Mouse (Mus musculus): ENCODE data around the gene Cldn24. TPM values are rescaled to one million over a fixed set of nuclear protein-coding genes. Genes with fewer than 3 reads are reported as not detected.

Cldn24 gene
- polyA plus RNA-seq (2012; fragmentation: generic; extraction: Trizol) = not detected

DNA sequence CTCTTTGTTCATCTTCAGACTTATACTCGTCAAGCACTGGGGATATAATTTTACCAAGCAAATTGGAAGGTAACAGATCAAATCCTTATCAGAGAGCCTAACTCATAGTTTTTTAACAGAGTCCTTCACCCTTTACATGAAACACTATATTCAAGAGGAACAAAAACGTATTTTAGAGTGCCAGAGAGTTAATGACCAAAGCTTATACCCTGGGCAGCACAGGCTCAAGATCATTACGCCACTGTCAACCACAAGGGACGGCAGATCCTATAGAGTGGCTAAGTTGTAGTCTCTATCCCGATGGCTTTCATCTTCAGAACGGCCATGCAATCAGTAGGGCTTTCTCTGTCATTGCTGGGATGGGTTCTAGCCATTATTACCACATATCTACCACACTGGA is at the start of gene Cldn24:
Gene Cldn24 (plus strand): TSS at position 301 of the 400 bp plus-strand sequence.
- Histone ChIP-seq H3K79me2 (ENCODE audit: control insufficient read depth, insufficient read depth) (no peaks in the 10 kb centered on the region), H3K27me3 (ENCODE audit: control insufficient read depth, insufficient read depth, insufficient read length) (no peaks in the 10 kb centered on the region), H3K4me3 (no peak within 1 kb of the TSS), H3K4me2 (ENCODE audit: low read depth) (no peak within 1 kb of the TSS), H3K36me3 (ENCODE audit: control insufficient read depth, insufficient read depth) (no peaks in the 10 kb centered on the region), H3ac (ENCODE audit: control insufficient read depth, insufficient read length) (no peak within 1 kb of the TSS)
- TF ChIP-seq MYOG (IDR thresholded peaks at IDR 0.05; ENCODE audit: control insufficient read depth in 1 of 3, insufficient read depth in 1 of 3, insufficient read length in 2 of 3, low read depth in 2 of 3) (no peak), MYOD1 (IDR thresholded peaks at IDR 0.05; ENCODE audit: control insufficient read depth in 1 of 3, insufficient read length in 2 of 3, low read depth in 2 of 3) (no peak), SRF (IDR thresholded peaks at IDR 0.05; ENCODE audit: control insufficient read depth, insufficient read length, low read depth) (no peak), REST (IDR thresholded peaks at IDR 0.05; ENCODE audit: insufficient read depth, insufficient read length) (no peak), CEBPB (IDR thresholded peaks at IDR 0.05; ENCODE audit: insufficient read depth, poor library complexity, severe bottlenecking) (no peak), E2F4 (IDR thresholded peaks at IDR 0.05; ENCODE audit: insufficient read depth) (no peak), TCF3 (IDR thresholded peaks at IDR 0.05; ENCODE audit: insufficient read length, low read depth) (no peak), POLR2AphosphoS2 (IDR thresholded peaks at IDR 0.05; ENCODE audit: insufficient read length, low read depth) (no peak), USF1 (IDR thresholded peaks at IDR 0.05; ENCODE audit: low read depth) (no peak), POLR2A (IDR thresholded peaks at IDR 0.05; ENCODE audit: insufficient read length, low read depth) (no peak), MAX (IDR thresholded peaks at IDR 0.05; ENCODE audit: low read depth) (no peak), TCF12 (IDR thresholded peaks at IDR 0.05; ENCODE audit: insufficient read depth, poor library complexity, severe bottlenecking) (no peak)

DNA sequence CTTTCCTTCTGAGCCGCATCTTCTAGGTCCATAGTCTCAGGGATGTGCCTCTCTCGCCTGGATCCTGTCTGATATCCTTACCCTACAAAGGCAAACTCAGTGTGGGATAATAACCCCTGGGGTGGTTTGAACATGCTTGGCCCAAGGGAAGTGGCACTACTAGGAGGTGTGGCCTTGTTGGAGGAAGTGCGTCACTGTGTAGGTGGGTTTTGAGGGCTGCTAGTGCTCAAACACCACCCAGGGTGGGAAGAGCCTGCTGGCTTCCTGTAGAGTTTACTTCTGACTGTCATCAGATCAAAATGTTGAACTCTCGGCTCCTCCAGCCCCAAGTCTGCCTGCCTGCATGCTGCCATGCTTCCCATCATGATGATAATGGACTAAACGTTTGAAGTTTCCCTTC is 49.0 kb upstream of the Cldn24 start:
- Histone ChIP-seq H3K4me2 (ENCODE audit: low read depth) (no peak overlapping the region), H3K27me3 (ENCODE audit: control insufficient read depth, insufficient read depth, insufficient read length) (peaks cover 7% of the 10 kb centered on the region), H3K4me3 (no peak overlapping the region), H3K36me3 (ENCODE audit: control insufficient read depth, insufficient read depth) (no peaks in the 10 kb centered on the region), H3ac (ENCODE audit: control insufficient read depth, insufficient read length) (no peak overlapping the region), H3K79me2 (ENCODE audit: control insufficient read depth, insufficient read depth) (no peaks in the 10 kb centered on the region)
- no peak for TF ChIP-seq CEBPB (IDR thresholded peaks at IDR 0.05; ENCODE audit: insufficient read depth, poor library complexity, severe bottlenecking)
- TF ChIP-seq E2F4 (IDR thresholded peaks at IDR 0.05; ENCODE audit: insufficient read depth) = no peak
- no peak for TF ChIP-seq MAX (IDR thresholded peaks at IDR 0.05; ENCODE audit: low read depth)
- TF ChIP-seq MYOG (IDR thresholded peaks at IDR 0.05; ENCODE audit: control insufficient read depth in 1 of 3, insufficient read depth in 1 of 3, insufficient read length in 2 of 3, low read depth in 2 of 3) = no peak
- TF ChIP-seq SRF (IDR thresholded peaks at IDR 0.05; ENCODE audit: control insufficient read depth, insufficient read length, low read depth) = no peak
- TF ChIP-seq TCF12 (IDR thresholded peaks at IDR 0.05; ENCODE audit: insufficient read depth, poor library complexity, severe bottlenecking) = no peak
- no peak for TF ChIP-seq MYOD1 (IDR thresholded peaks at IDR 0.05; ENCODE audit: control insufficient read depth in 1 of 3, insufficient read length in 2 of 3, low read depth in 2 of 3)

DNA sequence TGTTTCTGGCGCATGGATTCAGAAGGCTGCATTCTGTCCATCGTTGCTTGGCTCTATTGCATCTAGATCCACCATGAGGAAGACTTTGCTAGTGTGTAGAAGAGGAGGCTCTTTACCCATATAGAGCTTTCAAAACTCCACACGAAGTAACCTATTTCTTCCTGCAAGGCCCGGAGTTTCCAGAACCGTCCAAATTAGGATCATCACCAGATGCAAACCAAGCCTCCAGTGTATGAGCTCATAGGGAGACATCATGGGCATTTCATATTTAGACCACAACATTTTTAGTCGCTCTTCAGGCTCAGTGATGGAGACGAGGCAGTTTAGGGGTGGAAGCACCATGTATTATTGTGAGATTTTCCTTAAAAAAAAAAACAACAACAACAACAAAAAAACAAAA is 44.5 kb upstream of the Cldn24 start:
- TF ChIP-seq USF1 (IDR thresholded peaks at IDR 0.05; ENCODE audit: low read depth) (no peak), SRF (IDR thresholded peaks at IDR 0.05; ENCODE audit: control insufficient read depth, insufficient read length, low read depth) (no peak), TCF3 (IDR thresholded peaks at IDR 0.05; ENCODE audit: insufficient read length, low read depth) (no peak), POLR2A (IDR thresholded peaks at IDR 0.05; ENCODE audit: insufficient read length, low read depth) (no peak)
- no peak overlapping the region for H3K4me3 ChIP-seq
- H3K27me3 ChIP-seq (ENCODE audit: control insufficient read depth, insufficient read depth, insufficient read length) = no peaks in the 10 kb centered on the region
- H3K36me3 ChIP-seq (ENCODE audit: control insufficient read depth, insufficient read depth) = no peaks in the 10 kb centered on the region
- H3K79me2 ChIP-seq (ENCODE audit: control insufficient read depth, insufficient read depth) = no peaks in the 10 kb centered on the region
- no peak overlapping the region for H3ac ChIP-seq (ENCODE audit: control insufficient read depth, insufficient read length)
- no peak overlapping the region for H3K4me2 ChIP-seq (ENCODE audit: low read depth)

DNA sequence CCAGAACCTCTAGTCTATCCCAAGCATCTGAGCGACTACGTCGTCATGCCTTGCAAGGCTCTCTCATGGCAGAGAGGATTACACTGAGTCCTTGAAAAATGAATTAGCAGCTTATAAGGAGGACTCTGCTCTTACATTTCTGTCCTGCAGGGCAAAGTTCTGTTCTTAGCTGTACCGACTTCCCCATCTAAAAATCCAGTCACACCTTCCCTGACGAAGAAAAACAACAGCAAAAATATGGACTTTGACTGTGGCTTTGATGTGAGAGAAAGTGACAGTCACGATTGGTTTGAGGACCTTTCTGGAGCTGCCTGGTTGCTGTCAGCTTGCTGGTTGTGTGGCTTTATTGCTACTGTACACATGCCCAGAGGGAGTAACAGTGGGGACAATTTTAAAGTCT is 42.4 kb upstream of the Cldn24 start:
- H3K36me3 ChIP-seq (ENCODE audit: control insufficient read depth, insufficient read depth) = no peaks in the 10 kb centered on the region
- TF ChIP-seq TCF3 (IDR thresholded peaks at IDR 0.05; ENCODE audit: insufficient read length, low read depth) (no peak), POLR2A (IDR thresholded peaks at IDR 0.05; ENCODE audit: insufficient read length, low read depth) (no peak), MAX (IDR thresholded peaks at IDR 0.05; ENCODE audit: low read depth) (no peak)
- no peaks in the 10 kb centered on the region for H3K27me3 ChIP-seq (ENCODE audit: control insufficient read depth, insufficient read depth, insufficient read length)
- H3K4me2 ChIP-seq (ENCODE audit: low read depth) = no peak overlapping the region
- no peak overlapping the region for H3ac ChIP-seq (ENCODE audit: control insufficient read depth, insufficient read length)
- H3K4me3 ChIP-seq = no peak overlapping the region
- H3K79me2 ChIP-seq (ENCODE audit: control insufficient read depth, insufficient read depth) = no peaks in the 10 kb centered on the region

DNA sequence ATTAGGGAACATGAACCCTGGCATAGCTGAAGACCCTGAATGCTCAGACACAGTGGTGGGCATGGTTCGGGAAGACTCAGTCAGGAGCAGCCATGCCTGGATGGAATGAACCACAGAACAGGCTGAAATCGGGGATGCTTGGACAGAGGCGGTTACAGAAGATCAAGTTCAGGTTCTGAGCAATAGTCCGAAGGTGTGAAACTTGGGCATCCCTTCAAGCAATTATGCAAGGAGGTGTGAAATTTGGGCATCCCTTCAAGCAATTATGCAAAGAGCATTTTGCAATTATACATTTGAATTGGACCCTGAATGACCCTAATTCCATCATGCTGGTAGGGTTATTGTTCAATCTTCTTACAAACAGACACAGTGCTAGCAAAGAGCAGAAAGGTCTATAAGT is 40.1 kb upstream of the Cldn24 start:
- no peak overlapping the region for H3ac ChIP-seq (ENCODE audit: control insufficient read depth, insufficient read length)
- no peaks in the 10 kb centered on the region for H3K79me2 ChIP-seq (ENCODE audit: control insufficient read depth, insufficient read depth)
- no peak overlapping the region for H3K4me3 ChIP-seq
- TF ChIP-seq POLR2AphosphoS2 (IDR thresholded peaks at IDR 0.05; ENCODE audit: insufficient read length, low read depth) (no peak), MAX (IDR thresholded peaks at IDR 0.05; ENCODE audit: low read depth) (no peak), SRF (IDR thresholded peaks at IDR 0.05; ENCODE audit: control insufficient read depth, insufficient read length, low read depth) (no peak), REST (IDR thresholded peaks at IDR 0.05; ENCODE audit: insufficient read depth, insufficient read length) (no peak), MYOD1 (IDR thresholded peaks at IDR 0.05; ENCODE audit: control insufficient read depth in 1 of 3, insufficient read length in 2 of 3, low read depth in 2 of 3) (no peak), E2F4 (IDR thresholded peaks at IDR 0.05; ENCODE audit: insufficient read depth) (no peak), USF1 (IDR thresholded peaks at IDR 0.05; ENCODE audit: low read depth) (no peak), MYOG (IDR thresholded peaks at IDR 0.05; ENCODE audit: control insufficient read depth in 1 of 3, insufficient read depth in 1 of 3, insufficient read length in 2 of 3, low read depth in 2 of 3) (no peak), TCF3 (IDR thresholded peaks at IDR 0.05; ENCODE audit: insufficient read length, low read depth) (no peak), TCF12 (IDR thresholded peaks at IDR 0.05; ENCODE audit: insufficient read depth, poor library complexity, severe bottlenecking) (no peak)
- H3K27me3 ChIP-seq (ENCODE audit: control insufficient read depth, insufficient read depth, insufficient read length) = no peaks in the 10 kb centered on the region
- no peak overlapping the region for H3K4me2 ChIP-seq (ENCODE audit: low read depth)
- no peaks in the 10 kb centered on the region for H3K36me3 ChIP-seq (ENCODE audit: control insufficient read depth, insufficient read depth)

Data from myocyte (in vitro differentiated cells).